Mouse (Mus musculus) embryonic facial prominence, embryonic 11.5 days (tissue): ENCODE measurements around the gene Tns1. TPM values are rescaled to one million over a fixed set of nuclear protein-coding genes. Genes with fewer than 3 reads are reported as not detected.
A peak's percentile ranks its signal among the peaks of the same experiment; 100 is the strongest.

Experiments
- ATAC-seq: fragments of 200-750 bp; cut with Nextera tagmentation; replicated peaks from 2 replicates; pipeline ENCODE4 v1.8.0; 2017; ENCODE audit warnings: low read depth; ENCODE audit not compliant: insufficient number of reproducible peaks, low FRiP score, low TSS enrichment
- DNase-seq: peaks from one replicate; pipeline ENCODE4 v3.0.0-alpha.2; 2015; ENCODE audit warnings: low spot score
- H3K27ac ChIP-seq: fragments of 300-500 bp; sonication (generic); replicated peaks from 2 replicates; pipeline ENCODE4 v1.5.1; 2014; ENCODE audit warnings: mild to moderate bottlenecking, low read depth, low read length, control low read depth
- H3K27me3 ChIP-seq: fragments of 300-500 bp; sonication (generic); 2 replicates; pipeline ENCODE4 v1.6.1; 2014; ENCODE audit warnings: mild to moderate bottlenecking, low read length, moderate library complexity, mixed read lengths; ENCODE audit not compliant: control insufficient read depth, insufficient read depth
- H3K36me3 ChIP-seq: fragments of 300-500 bp; sonication (generic); replicated peaks from 2 replicates; pipeline ENCODE4 v1.6.1; 2014; ENCODE audit warnings: low read depth, mild to moderate bottlenecking, low read length, moderate library complexity, mixed read lengths; ENCODE audit not compliant: control insufficient read depth, insufficient read depth
- H3K4me1 ChIP-seq: fragments of 300-500 bp; sonication (generic); 2 replicates; pipeline ENCODE4 v1.6.1; 2014; ENCODE audit warnings: low read length, mixed read lengths; ENCODE audit not compliant: control insufficient read depth, insufficient read depth
- H3K4me2 ChIP-seq: fragments of 300-500 bp; sonication (generic); 2 replicates; pipeline ENCODE4 v1.6.1; 2014; ENCODE audit warnings: low read depth, mild to moderate bottlenecking, control low read depth, low read length, moderate library complexity
- H3K4me3 ChIP-seq: fragments of 300-500 bp; sonication (generic); 2 replicates; pipeline ENCODE4 v1.5.1; 2014; ENCODE audit warnings: low read depth, low read length, control low read depth
- H3K9ac ChIP-seq: fragments of 300-500 bp; sonication (generic); replicated peaks from 2 replicates; pipeline ENCODE4 v1.6.1; 2014; ENCODE audit warnings: mild to moderate bottlenecking, control low read depth, low read length
- H3K9me3 ChIP-seq: fragments of 300-500 bp; sonication (generic); replicated peaks from 2 replicates; pipeline ENCODE4 v1.6.1; 2016; ENCODE audit warnings: mild to moderate bottlenecking, low read length, inconsistent platforms, mixed read lengths; ENCODE audit not compliant: control insufficient read depth
- WGBS: fragments of 180-500 bp; shearing (Covaris S2); extraction: QIAGEN DNeasy Blood & Tissue Kit; methylation state at CpG from one replicate; pipeline ENCODE4 v1.1.7; 2014; 5-methylcytosine and 5-hydroxymethylcytosine counted together
- polyA plus RNA-seq: library from polyadenylated mRNA; unstranded; fragments of >200 nt; fragmentation: Nextera tagmentation; extraction: Ambion mirVana; gene quantifications from 2 replicates; pipeline ENCODE4 v1.2.1, GENCODE M21; 2014

Tns1 gene
- polyA plus RNA-seq, 1 experiment from 2014 or later: 21.6 TPM

DNA sequence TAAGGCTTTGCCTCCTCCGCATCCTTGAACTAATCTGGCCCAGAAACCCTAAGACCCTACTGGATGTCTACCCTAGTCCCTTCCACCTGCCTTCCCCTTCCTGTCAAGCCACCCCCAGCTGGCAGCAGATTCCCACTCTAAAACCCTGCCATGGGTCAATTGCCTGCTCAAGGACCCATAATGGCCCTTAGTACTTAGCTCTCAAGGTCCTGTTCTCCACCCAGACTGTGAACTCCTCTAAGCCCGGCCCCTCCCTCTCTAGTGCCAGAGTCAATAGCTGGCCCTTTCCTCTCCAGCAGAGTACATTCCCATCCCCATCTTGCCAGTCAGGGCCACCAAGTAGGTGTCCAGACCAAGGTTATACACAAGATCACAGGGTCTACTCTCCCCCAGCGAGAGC lies 115.3 kb downstream of the Tns1 start:
- H3K4me3 ChIP-seq: no peak overlapping the region
- no peak for ATAC-seq
- no peaks in the 10 kb centered on the region for H3K36me3 ChIP-seq
- no peak for DNase-seq
- WGBS: 93% methylated on average over 3 of the region's 3 CpGs
- no peak overlapping the region for H3K4me2 ChIP-seq
- no peaks in the 10 kb centered on the region for H3K9me3 ChIP-seq
- no peaks in the 10 kb centered on the region for H3K27me3 ChIP-seq
- H3K9ac ChIP-seq: no peak overlapping the region
- peaks cover 6% of the 10 kb centered on the region for H3K4me1 ChIP-seq
- H3K27ac ChIP-seq: no peak overlapping the region

DNA sequence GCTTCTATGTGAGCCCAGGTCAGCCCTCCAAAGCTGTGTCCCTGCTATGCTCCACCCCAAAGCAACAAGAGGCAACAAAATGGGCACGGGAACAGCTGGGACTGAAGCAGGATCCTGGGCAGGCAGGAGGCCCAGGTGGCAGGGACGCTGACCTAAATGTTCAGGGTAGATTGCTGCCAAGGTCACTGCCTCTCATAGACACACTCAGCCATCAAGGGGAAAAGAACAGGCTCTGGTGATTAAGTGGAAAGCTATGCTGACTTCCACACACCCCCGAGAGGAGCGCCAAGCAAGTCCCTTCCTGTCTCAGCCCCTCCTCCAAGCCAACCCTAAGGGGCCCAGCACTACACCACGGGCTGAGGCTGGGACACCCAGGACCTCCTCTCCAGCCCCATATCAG lies 115.8 kb downstream of the Tns1 start:
- H3K27me3 ChIP-seq: no peaks in the 10 kb centered on the region
- no peak overlapping the region for H3K4me3 ChIP-seq
- H3K9me3 ChIP-seq: no peaks in the 10 kb centered on the region
- no peaks in the 10 kb centered on the region for H3K36me3 ChIP-seq
- no peak for DNase-seq
- H3K9ac ChIP-seq: no peak overlapping the region
- H3K27ac ChIP-seq: no peak overlapping the region
- peaks cover 6% of the 10 kb centered on the region for H3K4me1 ChIP-seq
- no peak for ATAC-seq
- no peak overlapping the region for H3K4me2 ChIP-seq
- 40% methylated on average over 5 of the region's 5 CpGs for WGBS

DNA sequence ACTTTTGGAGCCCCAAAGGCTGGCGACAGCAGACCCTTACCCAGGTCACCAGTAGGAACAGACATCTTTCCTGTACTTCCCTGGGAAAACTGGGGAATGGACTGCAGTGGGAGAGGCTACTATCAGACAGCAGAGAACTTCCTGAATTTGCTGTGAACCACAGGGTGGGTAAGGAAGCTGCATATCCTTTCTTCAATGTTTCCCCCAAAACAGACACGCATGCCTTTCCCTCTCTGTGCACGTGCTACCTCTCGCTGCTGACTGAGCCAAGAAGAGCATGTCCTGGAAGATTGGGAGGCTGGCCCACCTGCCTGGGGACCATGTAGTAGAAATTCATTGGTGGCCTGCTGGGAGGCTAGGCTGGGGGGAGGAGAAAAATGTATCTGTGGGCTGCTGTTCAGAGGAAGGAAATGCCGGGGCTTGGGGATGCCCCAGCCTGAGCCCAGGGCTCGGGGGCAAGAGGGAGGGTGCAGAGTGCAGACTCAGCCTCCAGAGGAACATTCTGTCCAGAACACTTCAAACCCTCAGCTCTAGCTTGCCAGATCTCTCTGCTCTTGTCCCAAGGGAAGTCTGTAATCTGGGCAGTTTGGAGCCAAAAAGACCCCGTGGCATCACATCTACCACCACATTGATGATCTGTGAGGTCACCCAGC lies 116.7 kb downstream of the Tns1 start:
- Histone ChIP-seq H3K27ac (no peak overlapping the region; the same call in 1 of the 2 replicates), H3K9ac (no peak overlapping the region), H3K4me3 (no peak overlapping the region), H3K27me3 (no peaks in the 10 kb centered on the region), H3K4me2 (no peak overlapping the region), H3K9me3 (no peaks in the 10 kb centered on the region), H3K4me1 (peaks cover 6% of the 10 kb centered on the region), H3K36me3 (no peaks in the 10 kb centered on the region)
- WGBS: 52% methylated on average over 7 of the region's 7 CpGs
- DNase-seq: no peak
- ATAC-seq: no peak

DNA sequence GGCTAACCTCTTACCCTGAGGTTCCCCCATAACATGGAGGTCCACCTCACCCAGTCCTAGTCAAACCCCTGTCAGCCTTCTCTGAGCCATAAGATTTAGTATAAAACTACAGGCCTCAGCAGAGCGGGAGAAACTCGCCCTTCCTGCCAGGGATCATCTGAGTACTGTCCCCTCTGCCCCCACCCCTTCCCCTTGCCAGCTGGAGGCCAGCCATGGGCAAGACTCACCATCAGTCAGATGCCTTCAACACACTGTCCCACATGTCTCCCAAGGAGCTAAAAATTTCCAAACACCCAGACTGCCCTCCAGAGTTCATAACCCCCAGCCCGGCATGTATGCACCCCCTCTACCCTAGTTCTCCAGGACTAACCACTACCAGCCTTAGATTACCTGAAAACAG lies 119.2 kb downstream of the Tns1 start:
- Histone ChIP-seq H3K4me2 (no peak overlapping the region), H3K4me1 (peaks cover 11% of the 10 kb centered on the region), H3K4me3 (no peak overlapping the region), H3K9me3 (no peaks in the 10 kb centered on the region), H3K27ac (no peak overlapping the region), H3K36me3 (no peaks in the 10 kb centered on the region), H3K9ac (no peak overlapping the region), H3K27me3 (no peaks in the 10 kb centered on the region)
- DNase-seq (no peak), ATAC-seq (no peak)
- WGBS: 86% methylated on average over 3 of the region's 3 CpGs

DNA sequence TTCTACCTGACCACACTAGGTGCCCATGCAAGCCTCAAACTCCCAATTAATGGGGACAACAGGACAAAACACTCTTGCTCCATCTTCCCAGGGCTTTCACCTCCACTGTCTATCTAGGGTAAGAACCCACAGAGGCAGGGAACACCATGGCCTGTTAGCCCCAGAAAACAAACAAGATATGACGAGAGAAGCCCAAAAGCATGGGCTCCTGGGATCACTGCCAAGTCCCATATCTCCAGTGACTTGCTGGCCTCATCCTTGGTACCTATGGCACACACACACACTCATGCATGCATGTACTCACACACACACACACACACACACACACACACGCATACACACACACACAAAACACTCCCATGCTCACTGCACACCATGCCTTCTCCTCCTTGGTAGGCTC lies 120.5 kb downstream of the Tns1 start:
- Histone ChIP-seq H3K4me1 (peaks cover 18% of the 10 kb centered on the region), H3K9ac (no peak overlapping the region), H3K4me2 (no peak overlapping the region), H3K27ac (no peak overlapping the region), H3K27me3 (no peaks in the 10 kb centered on the region), H3K4me3 (no peak overlapping the region), H3K9me3 (no peaks in the 10 kb centered on the region), H3K36me3 (no peaks in the 10 kb centered on the region)
- DNase-seq (no peak), ATAC-seq (no peak)
- WGBS: 89% methylated on average over 2 of the region's 2 CpGs

DNA sequence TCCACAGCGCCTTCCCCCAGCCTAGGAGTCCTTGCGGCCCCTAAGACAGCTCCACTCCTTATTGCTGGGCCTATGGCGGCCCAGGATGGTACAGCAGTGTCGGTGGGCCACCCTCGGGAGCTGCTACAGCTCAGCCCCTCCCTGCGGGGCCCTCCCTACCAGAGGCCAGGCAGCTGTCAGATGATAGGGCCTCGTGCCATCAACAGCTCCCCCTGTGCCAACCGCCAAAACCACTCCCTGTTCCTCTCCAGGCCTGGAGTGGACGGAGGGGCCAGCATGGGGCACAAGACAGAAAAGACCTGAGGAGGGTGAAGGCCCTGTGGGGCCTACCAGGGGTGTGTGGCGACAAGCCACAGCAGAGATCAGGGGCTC lies 122.8 kb downstream of the Tns1 start:
- no peak for DNase-seq
- Histone ChIP-seq H3K4me3 (no peak overlapping the region), H3K36me3 (no peaks in the 10 kb centered on the region), H3K27ac (peak overlapping the region; percentile 38; the same call in 1 of the 2 replicates), H3K9ac (no peak overlapping the region), H3K4me2 (no peak overlapping the region), H3K9me3 (no peaks in the 10 kb centered on the region), H3K27me3 (no peaks in the 10 kb centered on the region), H3K4me1 (peaks cover 12% of the 10 kb centered on the region)
- 58% methylated on average over 10 of the region's 10 CpGs for WGBS
- ATAC-seq: no peak

DNA sequence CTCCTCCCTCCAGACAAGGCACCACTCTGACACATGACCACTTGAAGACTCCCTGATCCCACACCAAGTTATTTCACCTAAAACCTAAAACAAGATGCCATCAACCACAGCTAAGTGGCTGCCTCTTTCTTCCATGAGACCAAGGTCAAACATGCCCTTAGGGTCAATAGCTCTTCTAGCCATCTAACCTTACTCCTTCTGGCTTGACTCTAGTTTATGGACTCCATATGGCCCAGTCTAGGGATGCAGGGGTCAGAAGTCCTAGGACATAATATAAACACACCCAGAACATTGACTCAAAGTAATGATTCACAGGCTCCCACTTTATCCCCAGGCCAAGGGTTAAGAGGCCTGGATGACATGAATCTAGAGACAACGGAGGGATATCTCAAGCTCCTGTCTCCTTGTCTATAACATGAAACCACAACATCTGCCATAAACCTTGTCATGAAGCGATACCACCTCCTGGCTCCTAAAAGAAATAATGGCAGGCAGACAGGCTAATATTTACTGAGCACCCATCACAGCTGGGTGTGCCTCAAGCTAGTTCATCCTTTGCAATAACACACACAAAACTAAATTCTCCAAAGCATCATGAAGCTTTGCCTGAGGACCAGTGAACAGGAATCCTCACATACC lies 123.3 kb downstream of the Tns1 start:
- H3K4me3 ChIP-seq: no peak overlapping the region
- DNase-seq (no peak), ATAC-seq (no peak)
- H3K4me1 ChIP-seq: peaks cover 12% of the 10 kb centered on the region
- H3K27ac ChIP-seq: peak overlapping the region; percentile 38; the same call in 1 of the 2 replicates
- H3K27me3 ChIP-seq: no peaks in the 10 kb centered on the region
- no peak overlapping the region for H3K9ac ChIP-seq
- no peak overlapping the region for H3K4me2 ChIP-seq
- WGBS: 40% methylated on average over 2 of the region's 2 CpGs
- H3K9me3 ChIP-seq: no peaks in the 10 kb centered on the region
- H3K36me3 ChIP-seq: no peaks in the 10 kb centered on the region

DNA sequence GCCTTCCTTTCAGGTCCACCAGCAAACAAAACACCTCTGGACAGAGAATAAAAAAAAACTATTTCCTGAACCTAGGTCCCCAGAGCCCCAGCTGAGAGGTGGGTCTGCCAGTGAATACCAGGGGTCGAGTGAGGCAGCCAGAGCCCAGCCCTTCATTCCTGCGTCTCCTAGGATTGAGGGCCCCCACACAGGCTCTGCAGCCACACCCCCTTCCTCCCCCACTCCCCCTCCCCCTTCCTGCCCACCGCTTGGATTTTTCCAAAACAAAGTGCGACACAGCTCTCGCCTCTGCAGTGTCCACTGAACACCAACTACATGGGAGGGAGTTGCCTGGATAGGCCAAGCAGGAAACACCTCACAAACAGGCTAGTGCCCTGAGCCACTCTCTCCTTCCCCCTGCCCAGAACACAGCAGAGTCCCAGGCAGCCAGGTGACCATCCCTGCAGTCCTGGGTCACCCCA lies 124.0 kb downstream of the Tns1 start:
- Histone ChIP-seq H3K27me3 (no peaks in the 10 kb centered on the region), H3K36me3 (no peaks in the 10 kb centered on the region), H3K9ac (no peak overlapping the region), H3K9me3 (no peaks in the 10 kb centered on the region), H3K4me3 (no peak overlapping the region), H3K4me1 (peaks cover 12% of the 10 kb centered on the region), H3K4me2 (no peak overlapping the region), H3K27ac (peak overlapping the region; percentile 21; the same call in 1 of the 2 replicates)
- peak; percentile 57 for DNase-seq
- ATAC-seq: no peak
- WGBS: 9% methylated on average over 5 of the region's 5 CpGs
